Mouse (Mus musculus) bone marrow, adult 2 months (tissue): ENCODE results near the gene Tbc1d1. TPM values are rescaled to one million over a fixed set of nuclear protein-coding genes. Genes with fewer than 3 reads are reported as not detected.

Experiments used
- H3K27ac ChIP-seq: fragments of 200-500 bp; 2 replicates; pipeline ENCODE4 v1.5.1; 2012; ENCODE audit warnings: low read depth, mild to moderate bottlenecking, control low read depth, inconsistent platforms, low read length; ENCODE audit not compliant: control insufficient read depth, poor library complexity, insufficient read depth
- H3K4me1 ChIP-seq: fragments of 200-500 bp; 2 replicates; pipeline ENCODE4 v1.6.1; 2011; ENCODE audit warnings: low read length; ENCODE audit not compliant: control insufficient read depth, insufficient read depth
- H3K4me3 ChIP-seq: fragments of 200-500 bp; replicated peaks from 2 replicates; pipeline ENCODE3; 2011; ENCODE audit warnings: mild to moderate bottlenecking, low read depth, low read length, control low read depth; ENCODE audit not compliant: control insufficient read depth
- CTCF ChIP-seq: fragments of 200-500 bp; IDR thresholded peaks from 2 replicates; pipeline ENCODE4 v1.5.1; 2011; ENCODE audit warnings: low read length, control low read depth; ENCODE audit not compliant: control insufficient read depth, insufficient read depth
- POLR2A ChIP-seq: fragments of 200-500 bp; IDR thresholded peaks from 2 replicates; pipeline ENCODE4 v1.6.1; 2011; ENCODE audit warnings: low read depth, mild to moderate bottlenecking, control low read depth, low read length, borderline replicate concordance; ENCODE audit not compliant: control insufficient read depth
- WGBS: fragments of 180-500 bp; shearing (Covaris S2); methylation state at CpG from one replicate; pipeline ENCODE4 v1.1.7; 2018; 5-methylcytosine and 5-hydroxymethylcytosine counted together
- polyA plus RNA-seq: library from polyadenylated mRNA; stranded (reverse); fragments of >200 nt; gene quantifications from 2 replicates; pipeline ENCODE4 v1.2.4, GENCODE M21; 2011; ENCODE audit warnings: low replicate concordance; ENCODE audit not compliant: missing spikeins, insufficient read depth, insufficient read length

Gene Tbc1d1
- polyA plus RNA-seq: 5.2 and 10.3 TPM in 2 replicates

GRCm38 (mm10) chr5:64155861-64156550 lies at the start of gene Tbc1d1:
Tbc1d1 (plus strand) TSS chr5:64156305.
- no peak for TF ChIP-seq CTCF
- no peak for TF ChIP-seq POLR2A
- WGBS: 12% methylated on average over 11 of the region's 11 CpGs
- Histone ChIP-seq H3K27ac (no peak within 1 kb of the TSS), H3K4me1 (peaks cover 6% of the 10 kb centered on the region; the same call in 1 of the 2 replicates), H3K4me3 (no peak within 1 kb of the TSS)

DNA sequence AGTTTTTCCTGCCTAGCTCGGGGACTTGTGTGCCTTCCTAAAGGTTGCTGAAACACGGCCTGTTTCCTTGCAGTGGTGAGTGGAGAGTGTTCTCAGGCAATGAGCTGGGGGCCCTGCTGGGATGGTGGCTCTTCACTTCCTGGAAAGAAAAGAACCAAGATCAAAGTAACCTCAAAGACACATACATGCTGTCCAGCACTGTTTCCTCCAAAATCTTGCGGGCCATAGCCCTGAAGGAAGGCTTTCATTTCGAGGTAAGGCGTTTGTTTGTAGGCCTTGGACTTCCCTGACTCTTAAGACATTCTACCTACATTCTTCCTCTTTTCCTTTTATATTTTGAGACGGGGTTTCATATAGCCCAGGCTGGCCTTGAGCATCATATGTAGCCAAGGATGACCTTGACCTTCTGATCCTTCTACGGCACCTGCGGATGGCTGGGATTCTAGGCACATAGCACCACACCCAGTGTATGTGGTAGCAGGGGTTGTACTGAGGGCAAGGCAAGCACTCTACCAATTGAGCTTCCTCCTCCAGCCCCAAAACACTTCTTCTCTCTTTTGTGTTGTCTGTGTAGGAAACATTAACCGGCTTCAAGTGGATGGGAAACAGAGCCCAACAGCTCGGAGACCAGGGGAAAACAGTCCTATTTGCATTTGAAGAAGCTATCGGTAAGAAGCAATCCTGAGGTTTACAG lies 48.4 kb upstream of the Tbc1d1 start:
- WGBS: 81% methylated on average over 11 of the region's 11 CpGs
- no peak overlapping the region for H3K4me3 ChIP-seq
- peaks cover 2% of the 10 kb centered on the region; the same call in 1 of the 2 replicates for H3K4me1 ChIP-seq
- H3K27ac ChIP-seq: no peak overlapping the region
- TF ChIP-seq POLR2A (no peak), CTCF (no peak)

- no peaks in the 10 kb centered on the region for H3K4me1 ChIP-seq
- WGBS: 72% methylated on average over 3 of the region's 3 CpGs
- H3K4me3 ChIP-seq: no peak overlapping the region
- TF ChIP-seq CTCF: no peak
- no peak for TF ChIP-seq POLR2A
- H3K27ac ChIP-seq: no peak overlapping the region
These were observed 46.9 kb upstream of the Tbc1d1 start for GRCm38 (mm10) chr5:64109217-64109616.

- H3K27ac ChIP-seq: no peak overlapping the region
- H3K4me3 ChIP-seq: no peak overlapping the region
- TF ChIP-seq CTCF: no peak
- no peak for TF ChIP-seq POLR2A
- no peaks in the 10 kb centered on the region for H3K4me1 ChIP-seq
- WGBS: 77% methylated on average over 3 of the region's 3 CpGs
These were observed 43.7 kb upstream of the Tbc1d1 start for GRCm38 (mm10) chr5:64112360-64112759.

- Histone ChIP-seq H3K4me1 (no peaks in the 10 kb centered on the region), H3K4me3 (no peak overlapping the region), H3K27ac (no peak overlapping the region)
- 91% methylated on average over 6 of the region's 6 CpGs for WGBS
- TF ChIP-seq CTCF: no peak
- TF ChIP-seq POLR2A: no peak
These were observed 41.9 kb upstream of the Tbc1d1 start for GRCm38 (mm10) chr5:64114210-64114609.

- Histone ChIP-seq H3K27ac (no peak overlapping the region), H3K4me1 (no peaks in the 10 kb centered on the region), H3K4me3 (no peak overlapping the region)
- 90% methylated on average over 1 of the region's 1 CpGs for WGBS
- no peak for TF ChIP-seq POLR2A
- no peak for TF ChIP-seq CTCF
These were observed 38.9 kb upstream of the Tbc1d1 start for GRCm38 (mm10) chr5:64117191-64117590.

GRCm38 (mm10) chr5:64125783-64126182 lies 30.3 kb upstream of the Tbc1d1 start:
- Histone ChIP-seq H3K4me3 (no peak overlapping the region), H3K27ac (no peak overlapping the region), H3K4me1 (no peaks in the 10 kb centered on the region)
- 78% methylated on average over 5 of the region's 5 CpGs for WGBS
- TF ChIP-seq POLR2A: no peak
- no peak for TF ChIP-seq CTCF

- no peak for TF ChIP-seq CTCF
- no peak for TF ChIP-seq POLR2A
- no peak overlapping the region for H3K27ac ChIP-seq
- no peak overlapping the region for H3K4me3 ChIP-seq
- peaks cover 2% of the 10 kb centered on the region; the same call in 1 of the 2 replicates for H3K4me1 ChIP-seq
- 77% methylated on average over 5 of the region's 5 CpGs for WGBS
These were observed 24.6 kb upstream of the Tbc1d1 start for GRCm38 (mm10) chr5:64131550-64131949.

DNA sequence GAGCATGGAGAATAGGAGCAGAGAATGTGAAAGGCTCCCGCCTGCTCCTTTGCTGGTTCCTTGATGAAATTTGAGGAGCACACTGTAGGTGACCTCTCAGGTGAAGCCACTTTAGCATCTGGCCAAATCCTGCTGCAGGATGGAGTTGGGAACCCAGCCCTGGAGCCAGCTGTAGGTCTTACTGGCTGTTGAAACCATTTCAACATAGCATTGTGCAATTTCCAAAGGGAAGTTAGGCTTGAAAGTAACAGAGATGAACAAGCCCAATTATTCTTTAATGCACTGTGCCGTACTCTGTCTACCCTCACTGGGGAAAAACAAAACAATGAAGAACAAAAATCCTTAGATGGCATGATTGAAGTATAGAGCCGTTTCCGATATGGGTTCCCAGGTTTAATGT lies 22.2 kb upstream of the Tbc1d1 start:
- H3K4me3 ChIP-seq: no peak overlapping the region
- WGBS: 51% methylated on average over 4 of the region's 4 CpGs
- no peak overlapping the region for H3K27ac ChIP-seq
- H3K4me1 ChIP-seq: peaks cover 2% of the 10 kb centered on the region; the same call in 1 of the 2 replicates
- TF ChIP-seq CTCF: no peak
- TF ChIP-seq POLR2A: no peak
